Mouse (Mus musculus) cortical plate, adult 2 months (tissue): Measurements from ENCODE around the gene Nfic.

Experiments
- CTCF ChIP-seq: fragments of 200-500 bp; IDR thresholded peaks from 2 replicates; pipeline ENCODE4 v1.5.1; 2011; ENCODE audit warnings: mild to moderate bottlenecking, control low read depth, low read length; ENCODE audit not compliant: insufficient read depth; ENCODE audit errors: extremely low read depth
- POLR2A ChIP-seq: fragments of 200-500 bp; IDR thresholded peaks from 2 replicates; pipeline ENCODE4 v1.6.1; 2011; ENCODE audit warnings: mild to moderate bottlenecking, low read length, control low read depth; ENCODE audit not compliant: insufficient read depth; ENCODE audit errors: extremely low read depth

DNA sequence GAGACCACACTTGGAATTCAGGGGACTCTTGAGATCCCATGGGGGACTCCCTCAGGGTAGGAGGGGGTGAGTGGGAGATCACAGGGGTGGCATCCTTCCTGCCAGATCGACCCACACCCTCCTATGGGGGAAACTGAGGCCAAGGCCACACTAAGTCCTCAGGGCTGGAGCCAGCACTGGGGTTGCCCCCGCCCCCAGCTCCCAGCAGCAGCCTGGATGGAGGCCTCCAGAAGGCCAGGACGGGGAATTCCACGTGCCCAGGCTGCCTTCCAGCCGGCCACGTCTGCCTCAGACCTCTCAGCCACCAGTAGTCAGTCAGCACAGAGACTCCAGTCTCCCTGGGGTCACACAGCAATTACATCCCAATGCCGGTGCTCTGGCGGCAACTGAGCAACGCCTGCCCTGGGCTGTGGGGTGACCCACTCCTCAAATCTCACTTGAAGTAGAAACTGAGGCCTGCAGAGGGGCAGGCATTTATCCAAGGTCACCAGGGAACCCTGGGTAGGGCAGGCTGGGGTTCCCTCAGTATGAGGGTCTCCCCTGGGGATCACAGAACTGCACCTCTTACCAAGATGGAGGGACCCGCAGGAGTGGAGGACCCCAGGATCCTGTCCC lies 30.1 kb downstream of the Nfic start:
- TF ChIP-seq CTCF (no peak), POLR2A (no peak)
